In genomic region chr9:13448716-13449115, GRCm38 (mm10) we compare ENCODE assay signal across 24 mouse cellular contexts. TPM values are rescaled to one million over a fixed set of nuclear protein-coding genes. Genes with fewer than 3 reads are reported as not detected.
"Had no signal": no experiment of that assay in that cellular context is flagged by ENCODE, and none has a peak within 500 bp of the region (broad histone marks: within the 10 kb centered on the region; RNA-seq: fewer than 3 reads in every experiment).

No protein-coding gene starts in this region.

- H3K36me3 ChIP-seq: neural tube, embryonic 15.5 days; stomach, embryonic 15.5 days had no signal

- H3K4me1 ChIP-seq: neural tube, embryonic 15.5 days; stomach, embryonic 15.5 days had no signal

- H3K27ac ChIP-seq: neural tube, embryonic 15.5 days; stomach, embryonic 15.5 days; stomach, postnatal 0 days had no signal

- H3K4me2 ChIP-seq: neural tube, embryonic 15.5 days; stomach, embryonic 15.5 days had no signal

- H3K4me3 ChIP-seq: neural tube, embryonic 15.5 days; stomach, embryonic 15.5 days had no signal

- H3K9me3 ChIP-seq: neural tube, embryonic 15.5 days; stomach, embryonic 15.5 days had no signal

- DNase-seq: retina, postnatal 1 day; right cerebral cortex, adult 18-20 months; right cerebral cortex, postnatal 14 days; right cerebral cortex, postnatal 25 days; right cerebral cortex, postnatal 4 days; spleen, adult 18-20 months; thymus, adult 18-20 months; thymus, adult 2 months; thymus, postnatal 14 days; thymus, postnatal 25 days; thymus, postnatal 36 days; thymus, postnatal 4 days had no signal

- H3K9ac ChIP-seq: neural tube, embryonic 15.5 days; stomach, embryonic 15.5 days had no signal

- H3K27me3 ChIP-seq: neural tube, embryonic 15.5 days; stomach, embryonic 15.5 days had no signal

RNA-seq across cellular contexts. Expression of gene Gm17571, which starts 2.2 kb away (rescaled TPM):
- total RNA-seq: neutrophil, adult 5-6 weeks had no signal
- polyA plus RNA-seq: neural tube, embryonic 14.5 days; neural tube, embryonic 15.5 days; small intestine, adult 2 months; spleen, adult 2 months; stomach, embryonic 14.5 days; stomach, embryonic 15.5 days; stomach, embryonic 16.5 days; stomach, postnatal 0 days; testis, adult 2 months; thymus, adult 2 months; thymus, postnatal 0 days; urinary bladder, adult 2 months had no signal
